Mouse (Mus musculus) brain, embryonic 14.5 days (tissue): ENCODE data around the gene Inpp5d. TPM values are rescaled to one million over a fixed set of nuclear protein-coding genes. Genes with fewer than 3 reads are reported as not detected.
A peak's percentile ranks its signal among the peaks of the same experiment; 100 is the strongest.

Experiments
- DNase-seq: peaks from one replicate; pipeline ENCODE4 v3.0.0-alpha.2; 2011; ENCODE audit warnings: low read depth
- CTCF ChIP-seq: fragments of 200-500 bp; IDR thresholded peaks from 2 replicates; pipeline ENCODE4 v1.5.1; 2012; ENCODE audit warnings: inconsistent platforms, mild to moderate bottlenecking, moderate library complexity, borderline replicate concordance; ENCODE audit not compliant: insufficient read depth, insufficient read length; ENCODE audit errors: extremely low read depth
- POLR2A ChIP-seq: fragments of 200-500 bp; IDR thresholded peaks from 2 replicates; pipeline ENCODE4 v1.6.1; 2012; ENCODE audit warnings: mild to moderate bottlenecking, inconsistent platforms, borderline replicate concordance; ENCODE audit not compliant: poor library complexity, insufficient read depth, insufficient read length, severe bottlenecking; ENCODE audit errors: extremely low read depth
- polyA plus RNA-seq: library from polyadenylated mRNA; depleted of rRNA; stranded (reverse); fragments of >200 nt; gene quantifications from 2 replicates; pipeline ENCODE4 v1.2.3, GENCODE M21; 2012

Inpp5d gene
- polyA plus RNA-seq, 1 experiment = 4.6 TPM

- no peak for DNase-seq
- TF ChIP-seq CTCF (no peak), POLR2A (no peak)
Measured at GRCm38 (mm10) chr1:87624826-87625225, 4.7 kb downstream of the Inpp5d start.

- no peak for DNase-seq
- TF ChIP-seq CTCF (no peak), POLR2A (no peak)
Measured at GRCm38 (mm10) chr1:87625254-87626025, 5.3 kb downstream of the Inpp5d start.

GRCm38 (mm10) chr1:87626344-87626743 is 6.2 kb downstream of the Inpp5d start:
- no peak for DNase-seq

GRCm38 (mm10) chr1:87628085-87628484 is 8.0 kb downstream of the Inpp5d start:
- TF ChIP-seq POLR2A (no peak), CTCF (no peak)

More at GRCm38 (mm10) chr1:87626344-87626743, 6.2 kb downstream of the Inpp5d start:
- no peak for TF ChIP-seq POLR2A
- no peak for TF ChIP-seq CTCF

GRCm38 (mm10) chr1:87631584-87631983 is 11.5 kb downstream of the Inpp5d start:
- no peak for TF ChIP-seq CTCF
- TF ChIP-seq POLR2A = no peak

More at GRCm38 (mm10) chr1:87628085-87628484, 8.0 kb downstream of the Inpp5d start:
- DNase-seq = no peak

GRCm38 (mm10) chr1:87632163-87632562 is 12.1 kb downstream of the Inpp5d start:
- no peak for DNase-seq
- no peak for TF ChIP-seq CTCF
- TF ChIP-seq POLR2A = no peak

More at GRCm38 (mm10) chr1:87631584-87631983, 11.5 kb downstream of the Inpp5d start:
- no peak for DNase-seq

GRCm38 (mm10) chr1:87636716-87637117 is 16.6 kb downstream of the Inpp5d start:
- TF ChIP-seq POLR2A = no peak
- no peak for TF ChIP-seq CTCF
- no peak for DNase-seq

GRCm38 (mm10) chr1:87637121-87637877 is 17.2 kb downstream of the Inpp5d start:
- DNase-seq = no peak
- TF ChIP-seq CTCF (no peak), POLR2A (no peak)

GRCm38 (mm10) chr1:87637878-87638600 is 17.9 kb downstream of the Inpp5d start:
- no peak for DNase-seq

GRCm38 (mm10) chr1:87639724-87640123 is 19.6 kb downstream of the Inpp5d start:
- no peak for DNase-seq
- TF ChIP-seq POLR2A = no peak
- no peak for TF ChIP-seq CTCF

More at GRCm38 (mm10) chr1:87637878-87638600, 17.9 kb downstream of the Inpp5d start:
- no peak for TF ChIP-seq POLR2A
- no peak for TF ChIP-seq CTCF

GRCm38 (mm10) chr1:87640165-87640661 is 20.1 kb downstream of the Inpp5d start:
- DNase-seq = peak; percentile 5
- no peak for TF ChIP-seq POLR2A
- TF ChIP-seq CTCF = no peak
